Mouse (Mus musculus): Measurements from ENCODE around the gene Laptm4a. TPM values are rescaled to one million over a fixed set of nuclear protein-coding genes. Genes with fewer than 3 reads are reported as not detected.

Gene Laptm4a
- polyA plus RNA-seq, 1 experiment from 2014 or later: 125 TPM

DNA sequence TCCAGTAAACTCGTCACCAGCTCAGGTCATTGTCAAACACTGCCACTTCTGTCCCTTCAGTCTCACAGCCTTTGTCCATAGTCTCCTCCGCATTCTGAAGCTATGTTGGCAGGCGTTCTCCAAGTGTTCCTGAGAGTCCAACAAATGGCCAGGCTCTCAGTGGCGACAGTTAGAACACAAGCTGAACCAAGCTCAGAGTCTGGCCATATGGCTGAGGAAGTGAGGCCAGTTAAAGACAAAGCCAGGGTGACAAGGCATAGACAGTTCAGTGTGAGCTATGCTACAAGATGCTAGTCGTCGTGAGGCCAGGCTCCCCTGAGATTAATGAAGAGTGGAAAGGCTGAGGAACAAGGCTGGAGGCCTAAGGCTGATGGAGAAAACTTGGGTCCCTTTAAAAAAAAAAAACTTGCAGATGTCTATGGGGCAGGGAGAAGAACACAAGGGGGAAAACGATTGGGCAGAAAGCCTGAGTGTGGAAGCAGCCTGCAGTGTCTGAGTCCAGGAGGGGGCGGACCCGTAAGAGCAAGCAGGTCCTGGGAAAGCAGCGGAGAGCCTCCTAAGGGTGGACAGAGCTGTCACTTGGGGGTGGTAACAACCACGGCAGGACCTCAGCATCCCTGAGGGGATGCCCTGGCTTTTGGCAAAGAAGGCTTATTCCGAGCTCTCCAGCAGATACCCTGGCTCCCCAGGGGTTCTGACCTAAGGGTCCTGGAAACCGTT is 36.9 kb upstream of the Laptm4a start:
- WGBS (ENCODE audit: insufficient replicate concordance): 17% methylated on average over 13 of the region's 13 CpGs
- no peaks in the 10 kb centered on the region for H3K9me3 ChIP-seq (replicated peaks; ENCODE audit: control insufficient read depth, low read length)
- H3K27ac ChIP-seq (ENCODE audit: low read depth, low read length): peak overlapping the region; percentile 54; the same call in 1 of the 2 replicates
- H3K36me3 ChIP-seq (ENCODE audit: control insufficient read depth, insufficient read depth, low read length): no peaks in the 10 kb centered on the region
- H3K4me3 ChIP-seq (ENCODE audit: low read depth, low read length): no peak overlapping the region
- H3K27me3 ChIP-seq (ENCODE audit: control insufficient read depth, insufficient read depth, low read length): no peaks in the 10 kb centered on the region
- no peak; the same call in 1 of the 2 replicates for ATAC-seq (replicated peaks; ENCODE audit: insufficient number of reproducible peaks, low FRiP score, low TSS enrichment)
- H3K4me2 ChIP-seq: peak overlapping the region; percentile 41
- H3K9ac ChIP-seq (ENCODE audit: low read depth, low read length): peak overlapping the region; percentile 34; the same call in 1 of the 2 replicates
- peaks cover 8% of the 10 kb centered on the region for H3K4me1 ChIP-seq (ENCODE audit: control insufficient read depth, insufficient read depth, low read length)

DNA sequence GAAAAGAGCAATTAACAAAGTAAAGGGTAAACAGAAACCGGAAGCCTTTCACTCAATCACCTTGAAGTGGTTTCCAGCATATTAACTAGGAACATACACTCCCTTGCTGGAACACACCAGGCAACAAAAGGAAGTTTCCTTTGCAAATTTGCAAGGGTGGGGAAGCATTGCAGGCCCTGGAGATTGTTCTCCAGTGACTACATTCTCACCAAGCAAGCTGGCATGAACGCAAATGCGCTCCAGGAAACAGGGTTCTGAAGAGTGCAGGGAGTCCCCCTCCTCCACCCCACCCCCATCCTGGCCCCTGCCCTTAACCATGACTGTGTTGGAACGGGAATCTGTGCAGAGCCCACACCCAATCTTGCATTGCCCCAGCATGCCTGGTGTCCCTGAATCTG is 36.3 kb upstream of the Laptm4a start:
- Histone ChIP-seq H3K27ac (ENCODE audit: low read depth, low read length) (peak overlapping the region; percentile 54; the same call in 1 of the 2 replicates), H3K27me3 (ENCODE audit: control insufficient read depth, insufficient read depth, low read length) (no peaks in the 10 kb centered on the region), H3K4me2 (peak overlapping the region; percentile 41), H3K4me1 (ENCODE audit: control insufficient read depth, insufficient read depth, low read length) (peaks cover 8% of the 10 kb centered on the region), H3K4me3 (ENCODE audit: low read depth, low read length) (no peak overlapping the region), H3K36me3 (ENCODE audit: control insufficient read depth, insufficient read depth, low read length) (no peaks in the 10 kb centered on the region), H3K9me3 (replicated peaks; ENCODE audit: control insufficient read depth, low read length) (no peaks in the 10 kb centered on the region), H3K9ac (ENCODE audit: low read depth, low read length) (peak overlapping the region; percentile 34; the same call in 1 of the 2 replicates)
- 10% methylated on average over 4 of the region's 4 CpGs for WGBS (ENCODE audit: insufficient replicate concordance)
- no peak for ATAC-seq (replicated peaks; ENCODE audit: insufficient number of reproducible peaks, low FRiP score, low TSS enrichment)

DNA sequence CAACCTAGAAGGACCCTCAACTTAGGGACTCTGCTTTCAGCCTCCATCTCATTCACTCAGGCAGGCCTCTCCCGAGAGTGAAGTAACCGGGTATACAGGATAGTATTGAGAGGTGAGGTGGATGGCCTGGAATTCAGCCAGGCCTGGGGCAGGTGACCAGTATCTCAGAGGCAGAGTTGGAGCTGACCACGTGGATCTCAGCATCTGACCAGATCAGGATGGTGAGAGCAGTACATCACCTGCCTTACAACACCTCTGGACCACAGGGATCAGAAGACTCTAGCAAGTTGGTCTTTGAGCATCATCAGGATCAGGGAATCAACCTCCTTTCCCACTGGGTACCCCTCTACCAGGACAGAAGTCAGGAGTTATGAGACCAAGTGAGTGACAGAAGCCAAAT is 35.5 kb upstream of the Laptm4a start:
- no peak overlapping the region for H3K27ac ChIP-seq (ENCODE audit: low read depth, low read length)
- H3K9me3 ChIP-seq (replicated peaks; ENCODE audit: control insufficient read depth, low read length): no peaks in the 10 kb centered on the region
- no peak for ATAC-seq (replicated peaks; ENCODE audit: insufficient number of reproducible peaks, low FRiP score, low TSS enrichment)
- H3K4me2 ChIP-seq: no peak overlapping the region
- H3K27me3 ChIP-seq (ENCODE audit: control insufficient read depth, insufficient read depth, low read length): no peaks in the 10 kb centered on the region
- H3K4me3 ChIP-seq (ENCODE audit: low read depth, low read length): no peak overlapping the region
- peaks cover 8% of the 10 kb centered on the region for H3K4me1 ChIP-seq (ENCODE audit: control insufficient read depth, insufficient read depth, low read length)
- H3K36me3 ChIP-seq (ENCODE audit: control insufficient read depth, insufficient read depth, low read length): no peaks in the 10 kb centered on the region
- 56% methylated on average over 3 of the region's 3 CpGs for WGBS (ENCODE audit: insufficient replicate concordance)
- no peak overlapping the region for H3K9ac ChIP-seq (ENCODE audit: low read depth, low read length)

DNA sequence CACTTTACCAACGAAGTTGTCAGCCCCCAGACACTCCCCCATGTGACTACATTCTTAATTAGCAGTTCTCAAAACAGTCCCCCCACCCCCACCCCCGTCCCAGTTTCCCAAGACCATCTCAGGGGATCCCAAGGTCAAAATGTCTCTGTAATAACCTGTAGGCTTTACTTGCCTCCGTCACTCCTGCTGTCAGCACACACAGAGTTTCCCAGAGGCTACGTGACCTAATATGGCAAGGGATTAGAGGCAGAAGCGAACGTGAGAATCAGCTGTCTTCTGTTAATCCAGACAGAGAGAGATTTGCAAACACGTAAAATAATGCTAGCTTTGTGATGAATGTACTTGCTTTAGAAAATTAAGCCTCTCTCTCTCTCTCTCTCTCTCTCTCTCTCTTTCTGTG is 33.0 kb upstream of the Laptm4a start:
- H3K27ac ChIP-seq (ENCODE audit: low read depth, low read length): 0 out of 2 replicates have a peak overlapping the region, but pooled peaks have one; percentile 17
- 33% methylated on average over 7 of the region's 7 CpGs for WGBS (ENCODE audit: insufficient replicate concordance)

DNA sequence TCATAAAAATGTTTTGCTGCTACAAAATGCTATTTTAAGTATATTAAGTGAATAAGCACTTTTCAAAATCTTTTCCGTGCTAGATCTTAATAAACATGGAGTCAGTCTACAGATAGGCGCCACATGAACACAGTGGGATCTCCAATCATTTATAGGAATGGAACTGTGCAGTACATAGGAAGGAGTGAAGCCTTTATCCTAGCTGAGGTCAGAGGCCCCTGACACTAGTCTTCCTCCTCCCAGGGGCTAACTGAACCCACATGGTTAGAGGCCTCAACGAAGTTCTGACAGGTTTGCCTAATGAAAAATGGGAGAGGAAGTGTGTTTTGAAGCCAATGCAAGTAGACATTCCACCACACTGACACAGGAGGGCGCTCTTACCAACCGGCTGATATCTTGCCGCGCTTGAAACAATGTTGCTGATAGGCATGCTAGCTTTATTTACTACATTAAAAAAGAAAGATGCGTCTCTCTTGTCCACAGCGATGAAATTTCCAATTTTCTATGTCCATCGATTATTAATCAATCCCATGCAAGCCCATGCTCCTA is 32.3 kb upstream of the Laptm4a start:
- ATAC-seq (replicated peaks; ENCODE audit: insufficient number of reproducible peaks, low FRiP score, low TSS enrichment): no peak
- no peaks in the 10 kb centered on the region for H3K27me3 ChIP-seq (ENCODE audit: control insufficient read depth, insufficient read depth, low read length)
- H3K9me3 ChIP-seq (replicated peaks; ENCODE audit: control insufficient read depth, low read length): no peaks in the 10 kb centered on the region
- no peak overlapping the region for H3K4me3 ChIP-seq (ENCODE audit: low read depth, low read length)
- no peak overlapping the region for H3K27ac ChIP-seq (ENCODE audit: low read depth, low read length)
- no peak overlapping the region for H3K9ac ChIP-seq (ENCODE audit: low read depth, low read length)
- H3K4me1 ChIP-seq (ENCODE audit: control insufficient read depth, insufficient read depth, low read length): peaks cover 8% of the 10 kb centered on the region
- no peaks in the 10 kb centered on the region for H3K36me3 ChIP-seq (ENCODE audit: control insufficient read depth, insufficient read depth, low read length)
- H3K4me2 ChIP-seq: no peak overlapping the region
- WGBS (ENCODE audit: insufficient replicate concordance): 20% methylated on average over 10 of the region's 10 CpGs

More for the DNA sequence above, 33.0 kb upstream of the Laptm4a start:
- H3K36me3 ChIP-seq (ENCODE audit: control insufficient read depth, insufficient read depth, low read length): no peaks in the 10 kb centered on the region
- no peak overlapping the region; the same call in 1 of the 2 replicates for H3K9ac ChIP-seq (ENCODE audit: low read depth, low read length)
- H3K4me1 ChIP-seq (ENCODE audit: control insufficient read depth, insufficient read depth, low read length): peaks cover 8% of the 10 kb centered on the region
- no peaks in the 10 kb centered on the region for H3K27me3 ChIP-seq (ENCODE audit: control insufficient read depth, insufficient read depth, low read length)
- no peak overlapping the region for H3K4me3 ChIP-seq (ENCODE audit: low read depth, low read length)
- H3K9me3 ChIP-seq (replicated peaks; ENCODE audit: control insufficient read depth, low read length): no peaks in the 10 kb centered on the region
- H3K4me2 ChIP-seq: no peak overlapping the region
- ATAC-seq (replicated peaks; ENCODE audit: insufficient number of reproducible peaks, low FRiP score, low TSS enrichment): no peak

DNA sequence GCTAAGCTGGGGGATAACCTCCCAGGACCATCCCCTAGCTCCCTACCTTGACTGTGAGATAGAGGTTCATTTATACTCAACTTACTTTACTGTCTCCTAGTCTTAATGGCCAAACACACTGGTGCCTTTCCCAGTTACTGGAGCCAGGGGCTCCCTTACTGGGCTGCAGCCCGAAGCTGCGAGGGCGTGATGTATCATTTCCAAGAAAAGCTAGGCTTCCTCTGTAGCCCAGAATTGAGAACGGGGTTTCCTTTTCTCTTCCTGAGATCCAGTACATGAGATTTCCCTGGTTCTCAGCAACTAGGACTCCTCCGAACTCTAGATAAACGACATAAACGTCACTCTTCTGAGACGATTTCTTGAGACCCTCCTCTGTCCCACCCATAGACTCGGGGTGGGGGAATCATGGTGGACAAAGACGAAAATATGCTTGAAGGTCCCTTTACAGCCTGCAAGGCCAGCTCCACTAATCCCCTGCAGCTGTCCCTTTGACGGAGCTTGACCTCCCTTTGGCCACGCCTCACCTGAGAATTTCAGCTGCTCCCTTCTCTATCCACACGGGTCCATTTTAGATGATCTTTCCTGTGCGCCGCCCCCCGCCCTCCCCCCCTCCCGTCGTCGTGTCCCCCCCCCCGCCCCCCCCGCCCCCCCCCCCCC is 28.5 kb upstream of the Laptm4a start:
- H3K36me3 ChIP-seq (ENCODE audit: control insufficient read depth, insufficient read depth, low read length): no peaks in the 10 kb centered on the region
- H3K4me2 ChIP-seq: peak overlapping the region; percentile 48
- H3K9me3 ChIP-seq (replicated peaks; ENCODE audit: control insufficient read depth, low read length): no peaks in the 10 kb centered on the region
- ATAC-seq (replicated peaks; ENCODE audit: insufficient number of reproducible peaks, low FRiP score, low TSS enrichment): no peak
- H3K9ac ChIP-seq (ENCODE audit: low read depth, low read length): 0 out of 2 replicates have a peak overlapping the region, but pooled peaks have one; percentile 34
- WGBS (ENCODE audit: insufficient replicate concordance): 38% methylated on average over 19 of the region's 21 CpGs
- H3K4me1 ChIP-seq (ENCODE audit: control insufficient read depth, insufficient read depth, low read length): peaks cover 6% of the 10 kb centered on the region; the same call in 1 of the 2 replicates
- H3K27ac ChIP-seq (ENCODE audit: low read depth, low read length): no peak overlapping the region
- no peak overlapping the region for H3K4me3 ChIP-seq (ENCODE audit: low read depth, low read length)
- no peaks in the 10 kb centered on the region for H3K27me3 ChIP-seq (ENCODE audit: control insufficient read depth, insufficient read depth, low read length)

DNA sequence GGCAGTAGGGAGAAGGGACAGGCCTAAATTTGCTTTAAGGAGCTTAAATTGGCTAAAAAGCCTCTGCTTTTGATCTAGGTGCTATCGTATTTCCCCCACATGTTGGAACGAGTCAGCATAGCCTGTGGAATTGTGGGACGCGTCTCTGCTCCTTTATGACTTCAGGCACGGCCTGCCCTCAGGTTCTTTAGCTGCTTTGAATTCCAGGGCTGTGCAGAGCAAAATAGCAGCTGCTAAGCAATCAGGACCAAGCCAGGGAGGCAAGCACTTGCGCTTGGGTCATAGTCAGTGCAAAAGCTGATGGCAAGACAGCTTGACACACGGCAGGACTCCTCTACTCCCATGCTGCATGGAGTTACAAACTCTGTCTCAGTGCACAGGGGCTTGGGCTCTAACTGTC is 24.3 kb upstream of the Laptm4a start:
- H3K9ac ChIP-seq (ENCODE audit: low read depth, low read length): 0 out of 2 replicates have a peak overlapping the region, but pooled peaks have one; percentile 43
- peak overlapping the region; percentile 14; the same call in 1 of the 2 replicates for H3K4me2 ChIP-seq
- WGBS (ENCODE audit: insufficient replicate concordance): 40% methylated on average over 7 of the region's 7 CpGs
- H3K9me3 ChIP-seq (replicated peaks; ENCODE audit: control insufficient read depth, low read length): no peaks in the 10 kb centered on the region
- ATAC-seq (replicated peaks; ENCODE audit: insufficient number of reproducible peaks, low FRiP score, low TSS enrichment): peak; percentile 55
- peak overlapping the region; percentile 66 for H3K27ac ChIP-seq (ENCODE audit: low read depth, low read length)
- no peaks in the 10 kb centered on the region for H3K36me3 ChIP-seq (ENCODE audit: control insufficient read depth, insufficient read depth, low read length)
- H3K27me3 ChIP-seq (ENCODE audit: control insufficient read depth, insufficient read depth, low read length): no peaks in the 10 kb centered on the region
- peaks cover 27% of the 10 kb centered on the region for H3K4me1 ChIP-seq (ENCODE audit: control insufficient read depth, insufficient read depth, low read length)
- no peak overlapping the region for H3K4me3 ChIP-seq (ENCODE audit: low read depth, low read length)

DNA sequence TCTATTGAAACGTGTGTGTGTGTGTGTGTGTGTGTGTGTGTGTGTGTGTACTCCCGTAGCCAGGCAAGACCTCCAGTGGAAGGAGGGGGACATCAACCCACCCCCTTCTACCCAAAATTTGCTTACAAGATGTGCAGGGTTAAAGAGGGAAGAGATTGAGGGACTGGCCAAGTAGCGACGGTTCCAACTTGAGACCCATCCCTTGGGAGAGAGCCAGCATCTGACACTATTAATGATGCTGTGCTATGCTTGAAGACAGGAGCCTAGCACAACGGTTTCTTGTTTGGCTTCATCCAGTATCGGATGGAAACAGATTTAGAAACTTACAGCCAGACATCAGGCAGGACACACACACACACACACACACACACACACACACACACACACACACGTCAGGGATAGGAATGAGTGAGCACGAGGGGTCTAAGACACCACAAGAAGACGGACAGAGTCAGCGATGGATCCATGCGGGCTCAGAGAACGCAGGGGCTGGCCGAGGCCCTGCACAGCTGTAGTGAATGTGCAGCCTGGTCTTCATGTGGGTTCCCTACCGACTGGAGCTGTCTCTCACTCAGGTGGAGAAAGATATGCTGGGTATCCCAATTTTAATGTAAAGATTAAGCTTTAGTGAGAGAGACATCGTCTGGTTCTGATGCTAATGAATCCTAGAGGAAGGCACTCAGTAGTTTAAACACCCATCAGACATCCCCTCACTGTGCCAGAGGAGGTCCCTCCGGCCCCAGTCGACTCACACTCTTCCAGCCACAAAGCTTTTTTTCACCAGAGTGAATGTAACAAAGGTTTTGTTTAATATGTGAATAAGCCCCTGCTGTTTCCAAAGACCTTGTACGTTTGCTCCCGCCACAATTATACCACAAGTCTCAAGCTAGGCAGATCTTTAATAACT is 22.3 kb upstream of the Laptm4a start:
- 69% methylated on average over 19 of the region's 19 CpGs for WGBS (ENCODE audit: insufficient replicate concordance)
- ATAC-seq (replicated peaks; ENCODE audit: insufficient number of reproducible peaks, low FRiP score, low TSS enrichment): no peak
- Histone ChIP-seq H3K9me3 (replicated peaks; ENCODE audit: control insufficient read depth, low read length) (no peaks in the 10 kb centered on the region), H3K9ac (ENCODE audit: low read depth, low read length) (no peak overlapping the region), H3K27me3 (ENCODE audit: control insufficient read depth, insufficient read depth, low read length) (no peaks in the 10 kb centered on the region), H3K4me1 (ENCODE audit: control insufficient read depth, insufficient read depth, low read length) (peaks cover 27% of the 10 kb centered on the region), H3K27ac (ENCODE audit: low read depth, low read length) (no peak overlapping the region), H3K4me2 (no peak overlapping the region), H3K4me3 (ENCODE audit: low read depth, low read length) (no peak overlapping the region), H3K36me3 (ENCODE audit: control insufficient read depth, insufficient read depth, low read length) (no peaks in the 10 kb centered on the region)

All from heart, embryonic 11.5 days (tissue).